Mouse (Mus musculus) Patski (cell line): Measurements from ENCODE around the gene Fgfr2. TPM values are rescaled to one million over a fixed set of nuclear protein-coding genes. Genes with fewer than 3 reads are reported as not detected.

Experiments
- ATAC-seq: fragments of 100-300 bp; one replicate; pipeline ENCODE4 v1.8.0; 2021
- CTCF ChIA-PET: fragments of 350-600 bp; sonication (Branson Sonifier 250); formaldehyde crosslinking; loops from one replicate; lab custom pipeline; 2022; ENCODE audit warnings: inconsistent platforms; lab: Charles Lee
- POLR2A ChIA-PET: fragments of 350-600 bp; sonication (Branson Sonifier 250); formaldehyde crosslinking; loops from one replicate; lab custom pipeline; 2022; ENCODE audit warnings: antibody characterized with exemption, inconsistent platforms; lab: Charles Lee
- DNase-seq: peaks from one replicate; pipeline ENCODE4 v3.0.0-alpha.2; 2011; ENCODE audit warnings: low read depth, low spot score
- H3K27me3 ChIP-seq: fragments of 371-371 bp; one replicate; pipeline ENCODE4 v1.5.1; 2021
- CTCF ChIP-seq: fragments of 100-300 bp; IDR thresholded peaks from one replicate; pipeline ENCODE4 v1.5.1; 2021
- in situ Hi-C: fragments of 300-500 bp; cut with MboI; formaldehyde crosslinking; loops from 3 replicates; pipeline ENCODE4 v1.11.1; 2018; ENCODE audit warnings: low pct_unique_long_range_greater_than_20kb, mixed read lengths
- polyA plus RNA-seq: library from polyadenylated mRNA; unstranded; gene quantifications from one replicate; pipeline ENCODE4 v1.2.3, GENCODE M21; 2021

Gene Fgfr2
- polyA plus RNA-seq, 1 experiment from 2014 or later = 48.8 TPM

DNA sequence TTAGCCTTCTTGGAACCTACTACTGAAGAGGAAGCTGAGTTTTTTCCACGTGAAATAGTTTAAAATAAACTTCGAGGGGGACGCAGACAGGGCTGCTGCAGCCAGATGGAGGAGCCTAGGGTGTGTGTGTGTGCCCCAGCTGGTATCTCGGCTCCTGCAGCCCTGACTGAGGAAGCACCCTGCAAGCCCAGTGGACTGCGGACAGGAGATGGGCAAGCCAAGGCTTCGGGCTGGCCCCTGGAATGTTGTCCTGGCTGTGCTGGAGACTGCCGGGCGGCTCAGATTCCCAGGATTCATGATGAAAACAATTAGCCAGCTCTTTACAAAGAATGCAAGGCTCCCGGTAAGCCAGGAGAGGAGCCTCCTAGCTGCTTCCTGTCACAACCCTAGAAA lies 465.1 kb downstream of the Fgfr2 start:
- no peak for TF ChIP-seq CTCF
- POLR2A ChIA-PET = interaction anchor here (0.6 to 1.8 kb wide), 2 partner anchors 152 to 154 kb away, joined by 3 to 4 read pairs; no protein-coding TSS in a partner anchor
- in situ Hi-C loops = loop anchor here (5.0 kb wide), 1 partner anchor 149 kb away; no protein-coding TSS in a partner anchor
- no peaks in the 10 kb centered on the region for H3K27me3 ChIP-seq
- ATAC-seq (no peak), DNase-seq (no peak)
- CTCF ChIA-PET = interaction anchor here (1.2 to 4.4 kb wide), 7 partner anchors 16 to 350 kb away, joined by 3 to 68 read pairs (median 6); no protein-coding TSS in a partner anchor

DNA sequence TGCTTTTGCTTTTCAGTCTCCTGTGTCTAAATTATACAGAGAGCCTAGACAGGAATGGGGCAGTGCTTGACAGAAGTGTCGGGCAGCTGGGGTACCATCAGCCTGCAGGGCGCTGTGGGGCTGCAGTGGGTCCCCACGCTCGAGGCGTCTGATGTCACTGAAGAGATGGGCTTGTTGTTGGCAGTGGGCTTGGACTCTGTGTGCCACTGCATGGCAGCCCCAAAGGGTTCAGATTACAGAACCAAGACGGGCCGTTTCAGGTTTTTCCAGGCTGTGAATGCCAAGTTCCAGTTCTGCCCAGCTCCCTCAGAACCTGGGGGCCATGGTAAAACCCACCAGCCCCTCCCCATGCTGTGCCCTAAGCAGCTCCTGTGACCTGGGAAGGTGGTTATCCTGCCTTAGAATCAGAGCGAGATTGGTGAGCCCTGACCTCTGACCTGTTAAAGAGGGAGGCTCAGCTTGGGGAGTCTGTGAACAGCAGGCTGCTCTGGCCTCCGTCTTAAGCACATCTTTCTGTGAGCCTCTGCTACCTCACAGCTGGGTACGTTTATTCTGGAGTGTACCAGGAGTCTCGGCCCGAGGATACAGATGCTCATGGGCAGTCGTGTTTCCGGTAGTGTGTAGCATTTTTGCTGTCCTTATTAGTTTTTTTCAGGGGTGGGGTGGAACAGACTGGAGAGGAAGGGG lies 465.6 kb downstream of the Fgfr2 start:
- TF ChIP-seq CTCF = no peak
- in situ Hi-C loops = loop anchor here (5.0 kb wide), 1 partner anchor 150 kb away; no protein-coding TSS in a partner anchor
- ChIA-PET POLR2A (interaction anchor here (0.6 to 1.8 kb wide), 2 partner anchors 152 to 155 kb away, joined by 3 to 4 read pairs; no protein-coding TSS in a partner anchor), CTCF (interaction anchor here (0.8 to 4.4 kb wide), 15 partner anchors 9 to 350 kb away, joined by 3 to 68 read pairs (median 5); no protein-coding TSS in a partner anchor)
- H3K27me3 ChIP-seq = no peaks in the 10 kb centered on the region
- no peak for ATAC-seq
- no peak for DNase-seq

DNA sequence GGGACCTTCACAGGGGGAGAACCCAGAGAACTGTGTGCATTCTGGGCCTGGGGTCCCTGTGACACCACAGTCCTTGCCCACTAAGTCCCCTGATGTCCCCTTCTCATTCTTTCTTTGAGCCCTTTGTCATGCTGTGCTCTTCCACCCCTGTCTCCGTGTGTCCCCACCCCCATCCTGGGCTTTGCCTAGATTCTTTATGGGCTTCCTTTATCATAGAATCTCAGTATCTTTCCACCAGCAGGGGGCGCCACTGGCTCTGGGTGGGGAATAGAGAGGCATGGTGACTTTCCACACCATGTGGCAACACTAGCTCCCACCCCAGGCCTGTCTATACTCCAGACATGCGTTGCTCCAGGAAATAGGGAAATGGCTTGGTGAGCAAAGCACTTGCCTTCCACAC lies 466.6 kb downstream of the Fgfr2 start:
- CTCF ChIA-PET = interaction anchor here (0.7 to 4.4 kb wide), 23 partner anchors 10 to 351 kb away, joined by 3 to 68 read pairs (median 3); partner anchors contain the start of gene Fam53b

DNA sequence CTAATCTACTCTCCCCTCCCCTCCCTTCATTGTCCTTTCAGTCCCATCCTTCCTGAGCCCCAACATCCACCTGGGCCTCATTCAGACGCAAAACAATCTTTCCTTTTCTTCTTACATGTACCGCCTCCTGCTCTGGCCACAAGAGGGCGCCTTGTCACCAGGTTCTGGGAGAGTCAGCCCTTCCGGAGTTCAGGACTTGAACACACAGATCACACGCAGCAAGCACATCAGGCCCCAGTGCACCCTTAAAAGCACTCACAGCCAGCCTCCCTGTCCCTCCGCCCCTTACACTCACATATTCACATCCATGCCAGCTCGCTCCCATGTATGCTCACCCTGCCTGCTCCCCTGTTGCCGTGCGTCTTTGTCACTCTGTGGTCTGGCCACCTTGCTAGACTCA lies 467.1 kb downstream of the Fgfr2 start:
- CTCF ChIA-PET = interaction anchor here (0.7 to 4.4 kb wide), 19 partner anchors 18 to 350 kb away, joined by 3 to 68 read pairs (median 4); partner anchors contain the start of gene Fam53b
- peak; percentile 90 for TF ChIP-seq CTCF
- no peaks in the 10 kb centered on the region for H3K27me3 ChIP-seq
- ATAC-seq (peak; percentile 46), DNase-seq (no peak)
- POLR2A ChIA-PET = interaction anchor here (1.8 kb wide), 2 partner anchors 155 to 156 kb away, joined by 4 to 8 read pairs; no protein-coding TSS in a partner anchor
- in situ Hi-C loops = loop anchor here (5.0 kb wide), 1 partner anchor 151 kb away; no protein-coding TSS in a partner anchor

More for the DNA sequence above, 466.6 kb downstream of the Fgfr2 start:
- TF ChIP-seq CTCF = no peak
- DNase-seq (peak; percentile 73), ATAC-seq (peak; percentile 40)
- in situ Hi-C loops = loop anchor here (5.0 kb wide), 1 partner anchor 151 kb away; no protein-coding TSS in a partner anchor
- no peaks in the 10 kb centered on the region for H3K27me3 ChIP-seq
- POLR2A ChIA-PET = interaction anchor here (1.8 kb wide), 2 partner anchors 154 to 156 kb away, joined by 4 to 8 read pairs; no protein-coding TSS in a partner anchor

GRCm38 (mm10) chr7:132654412-132654811 lies 468.7 kb downstream of the Fgfr2 start:
- ATAC-seq (no peak), DNase-seq (no peak)
- in situ Hi-C loops = loop anchor here (5.0 kb wide), 2 partner anchors 243 to 343 kb away; no protein-coding TSS in a partner anchor
- TF ChIP-seq CTCF = no peak
- no peaks in the 10 kb centered on the region for H3K27me3 ChIP-seq
- ChIA-PET CTCF (interaction anchor here (1.4 kb wide), 1 partner anchor 158 kb away, joined by 3 read pairs; no protein-coding TSS in a partner anchor), POLR2A (interaction anchor here (0.6 kb wide), 1 partner anchor 163 kb away, joined by 3 read pairs; no protein-coding TSS in a partner anchor)

DNA sequence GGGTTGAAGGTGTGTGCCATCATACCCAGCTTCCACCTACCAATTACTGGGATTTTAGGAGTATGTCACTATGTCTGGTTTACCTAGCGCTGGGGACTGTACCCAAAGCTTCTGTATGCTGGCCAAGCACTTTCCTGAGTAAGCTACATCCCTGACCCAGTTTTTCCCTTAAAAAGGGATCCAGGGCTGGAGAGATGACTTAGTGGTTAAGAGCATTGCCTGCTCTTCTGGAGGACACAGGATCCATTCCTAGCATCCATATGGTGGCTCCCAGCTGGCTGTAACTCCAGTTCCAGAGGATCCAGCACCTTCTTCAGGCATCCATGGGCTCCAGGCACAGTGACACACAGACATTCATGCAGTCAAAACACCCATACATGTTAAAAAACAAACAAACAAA lies 476.6 kb downstream of the Fgfr2 start:
- no peak for TF ChIP-seq CTCF
- DNase-seq (no peak), ATAC-seq (no peak)
- ChIA-PET POLR2A (interaction anchor here (0.7 kb wide), 1 partner anchor 410 kb away, joined by 3 read pairs; no protein-coding TSS in a partner anchor), CTCF (interaction anchor here (0.9 kb wide), 1 partner anchor 94 kb away, joined by 3 read pairs; no protein-coding TSS in a partner anchor)
- in situ Hi-C loops = no loop called here
- H3K27me3 ChIP-seq = no peaks in the 10 kb centered on the region

GRCm38 (mm10) chr7:132644605-132645279 lies 478.4 kb downstream of the Fgfr2 start:
- H3K27me3 ChIP-seq = no peaks in the 10 kb centered on the region
- CTCF ChIA-PET = no interaction called here
- POLR2A ChIA-PET = no interaction called here
- no peak for TF ChIP-seq CTCF
- in situ Hi-C loops = loop anchor here (5.0 kb wide), 1 partner anchor 407 kb away; no protein-coding TSS in a partner anchor
- ATAC-seq (no peak), DNase-seq (no peak)

DNA sequence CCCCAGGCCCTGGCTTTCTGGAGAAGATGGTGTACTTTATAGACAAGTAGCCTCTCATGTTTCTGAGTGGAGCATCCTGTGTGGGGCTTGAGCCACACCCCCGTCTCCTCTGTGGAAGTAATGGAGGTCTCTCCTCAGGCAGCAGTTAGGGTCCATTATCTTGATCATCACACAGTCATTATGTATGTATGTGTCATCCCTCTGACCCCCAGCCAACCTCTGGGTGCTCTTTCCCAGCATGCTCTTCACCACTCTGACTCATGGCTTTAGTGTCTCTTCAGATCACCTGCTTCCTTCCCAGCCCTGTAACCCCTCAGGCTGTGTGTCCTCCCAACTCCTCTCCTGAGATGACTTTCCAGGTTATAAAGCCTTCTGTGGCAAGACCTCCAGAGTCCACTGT lies 481.5 kb downstream of the Fgfr2 start:
- in situ Hi-C loops = loop anchor here (5.0 kb wide), 1 partner anchor 404 kb away; no protein-coding TSS in a partner anchor
- CTCF ChIA-PET = no interaction called here
- H3K27me3 ChIP-seq = no peaks in the 10 kb centered on the region
- POLR2A ChIA-PET = no interaction called here
- peak; percentile 19 for ATAC-seq
- DNase-seq = no peak
- no peak for TF ChIP-seq CTCF

- peak; percentile 60 for ATAC-seq
- POLR2A ChIA-PET = no interaction called here
- TF ChIP-seq CTCF = no peak
- DNase-seq = no peak
- no peaks in the 10 kb centered on the region for H3K27me3 ChIP-seq
- in situ Hi-C loops = loop anchor here (5.0 kb wide), 1 partner anchor 404 kb away; no protein-coding TSS in a partner anchor
- CTCF ChIA-PET = no interaction called here
These were observed 482.2 kb downstream of the Fgfr2 start for GRCm38 (mm10) chr7:132640946-132641345.
